ENCODE assay signal across 10 mouse cellular contexts in genomic region chr14:119831165-119832011, GRCm38 (mm10).
DNase-seq lines count a peak whose midpoint lies in the region; ATAC-seq and TF ChIP-seq lines count a peak whose summit lies in the region.
"Had no signal": no experiment of that assay in that cellular context is flagged by ENCODE, and none has a peak within 500 bp of the region (broad histone marks: within the 10 kb centered on the region; RNA-seq: fewer than 3 reads in every experiment).

No protein-coding gene starts in this region.

- intact Hi-C loops in heart, postnatal 36 days (cut with DNase I), result no loop called here

- H3K36me3 ChIP-seq in heart, embryonic 10.5 days, result no peaks in the 10 kb centered on the region
- H3K36me3 ChIP-seq in megakaryocyte, embryonic 14.5 days (replicated peaks; ENCODE audit: low read length), result no peaks in the 10 kb centered on the region
- H3K36me3 ChIP-seq in limb, embryonic 14.5 days (ENCODE audit: control insufficient read depth, insufficient read depth, low read length), result no peaks in the 10 kb centered on the region
- H3K36me3 ChIP-seq in stomach, embryonic 15.5 days, result no peaks in the 10 kb centered on the region
- H3K36me3 ChIP-seq in liver, embryonic 12.5 days, result no peaks in the 10 kb centered on the region
- H3K36me3 ChIP-seq: liver, embryonic 13.5 days had no signal

- no peak overlapping the region for H3K9ac ChIP-seq in limb, embryonic 14.5 days (ENCODE audit: low read depth, low read length, severe bottlenecking)
- no peak overlapping the region for H3K9ac ChIP-seq in stomach, embryonic 15.5 days
- no peak overlapping the region for H3K9ac ChIP-seq in liver, embryonic 12.5 days
- H3K9ac ChIP-seq: liver, embryonic 13.5 days had no signal

- H3K27me3 ChIP-seq in heart, embryonic 10.5 days (ENCODE audit: insufficient read depth, poor library complexity, severe bottlenecking), result no peaks in the 10 kb centered on the region
- no peaks in the 10 kb centered on the region for H3K27me3 ChIP-seq in megakaryocyte, embryonic 14.5 days (replicated peaks)
- H3K27me3 ChIP-seq in limb, embryonic 14.5 days (ENCODE audit: control insufficient read depth, insufficient read depth, low read length), result no peaks in the 10 kb centered on the region
- no peaks in the 10 kb centered on the region for H3K27me3 ChIP-seq in stomach, embryonic 15.5 days (replicated peaks)
- no peaks in the 10 kb centered on the region for H3K27me3 ChIP-seq in liver, embryonic 12.5 days (replicated peaks)
- H3K27me3 ChIP-seq: liver, embryonic 13.5 days had no signal

- no peak for TF ChIP-seq POLR2A in limb, embryonic 14.5 days (IDR thresholded peaks at IDR 0.05; ENCODE audit: borderline replicate concordance, extremely low read depth, insufficient read depth, insufficient read length)

- peak overlapping the region; percentile 41 for H3K4me3 ChIP-seq in heart, embryonic 10.5 days
- H3K4me3 ChIP-seq in megakaryocyte, embryonic 14.5 days (replicated peaks), result peak overlapping the region; percentile 57
- peak overlapping the region; percentile 25 for H3K4me3 ChIP-seq in limb, embryonic 14.5 days (replicated peaks; ENCODE audit: low read length)
- H3K4me3 ChIP-seq in stomach, embryonic 15.5 days (replicated peaks), result no peak overlapping the region
- no peak overlapping the region for H3K4me3 ChIP-seq in liver, embryonic 12.5 days
- H3K4me3 ChIP-seq: liver, embryonic 13.5 days had no signal

- no peak for ATAC-seq in megakaryocyte, adult 5-6 weeks (ENCODE audit: poor library complexity, severe bottlenecking)
- peak; percentile 66 for ATAC-seq in limb, embryonic 14.5 days (ENCODE audit: low FRiP score, low read depth)
- peak; percentile 70 for ATAC-seq in stomach, embryonic 15.5 days (ENCODE audit: insufficient read depth, low FRiP score, low read depth)
- no peak for ATAC-seq in liver, embryonic 12.5 days

- H3K4me2 ChIP-seq in limb, embryonic 14.5 days (replicated peaks; ENCODE audit: low read depth, low read length, severe bottlenecking), result peak overlapping the region; percentile 55
- H3K4me2 ChIP-seq in stomach, embryonic 15.5 days, result peak overlapping the region; percentile 30
- H3K4me2 ChIP-seq in liver, embryonic 12.5 days, result no peak overlapping the region
- H3K4me2 ChIP-seq: liver, embryonic 13.5 days had no signal

- H3K9me3 ChIP-seq in heart, embryonic 10.5 days, result no peaks in the 10 kb centered on the region
- H3K9me3 ChIP-seq in megakaryocyte, embryonic 14.5 days, result peaks cover 55% of the 10 kb centered on the region
- H3K9me3 ChIP-seq in limb, embryonic 14.5 days (ENCODE audit: control insufficient read depth, low read length), result no peaks in the 10 kb centered on the region
- no peaks in the 10 kb centered on the region for H3K9me3 ChIP-seq in stomach, embryonic 15.5 days
- H3K9me3 ChIP-seq in liver, embryonic 12.5 days (replicated peaks), result no peaks in the 10 kb centered on the region
- H3K9me3 ChIP-seq: liver, embryonic 13.5 days had no signal

- DNase-seq in heart, embryonic 10.5 days (ENCODE audit: low spot score), result no peak
- no peak for DNase-seq in heart, postnatal 36 days
- no peak for DNase-seq in limb, embryonic 14.5 days (ENCODE audit: low spot score)
- no peak for DNase-seq in ovary, postnatal 10 days (ENCODE audit: low spot score)
- DNase-seq: cerebellum, postnatal 14 days; liver, embryonic 13.5 days had no signal

- WGBS in heart, embryonic 10.5 days, result 36% methylated on average over 19 of the region's 19 CpGs
- WGBS in limb, embryonic 14.5 days, result 20% methylated on average over 19 of the region's 19 CpGs
- 40% methylated on average over 19 of the region's 19 CpGs for WGBS in stomach, embryonic 15.5 days
- WGBS in liver, embryonic 12.5 days (ENCODE audit: insufficient replicate concordance), result 40% methylated on average over 19 of the region's 19 CpGs

- H3K4me1 ChIP-seq in heart, embryonic 10.5 days, result peaks cover 12% of the 10 kb centered on the region
- no peaks in the 10 kb centered on the region for H3K4me1 ChIP-seq in megakaryocyte, embryonic 14.5 days
- H3K4me1 ChIP-seq in limb, embryonic 14.5 days (ENCODE audit: control insufficient read depth, insufficient read depth, low read length), result peaks cover 19% of the 10 kb centered on the region
- 0 out of 2 replicates have a peak, but pooled peaks cover 4% of the 10 kb centered on the region for H3K4me1 ChIP-seq in stomach, embryonic 15.5 days
- no peaks in the 10 kb centered on the region for H3K4me1 ChIP-seq in liver, embryonic 12.5 days
- H3K4me1 ChIP-seq: liver, embryonic 13.5 days had no signal

- peak overlapping the region; percentile 36; the same call in 1 of the 2 replicates for H3K27ac ChIP-seq in heart, embryonic 10.5 days
- H3K27ac ChIP-seq in limb, embryonic 14.5 days (replicated peaks; ENCODE audit: low read depth, low read length), result no peak overlapping the region
- no peak overlapping the region for H3K27ac ChIP-seq in stomach, embryonic 15.5 days
- no peak overlapping the region for H3K27ac ChIP-seq in liver, embryonic 12.5 days
- H3K27ac ChIP-seq: liver, embryonic 13.5 days had no signal

Comparison
In these comparisons a context has a peak if more than half of its experiments do, and no peak if none do; other contexts are left out.
1. H3K4me3 ChIP-seq: peak in heart, embryonic 10.5 days (single experiment), megakaryocyte, embryonic 14.5 days (single experiment) and limb, embryonic 14.5 days (single experiment); none in stomach, embryonic 15.5 days (single experiment) and liver, embryonic 12.5 days (single experiment).
2. ATAC-seq: peak in limb, embryonic 14.5 days (single experiment) and stomach, embryonic 15.5 days (single experiment); none in megakaryocyte, adult 5-6 weeks (single experiment) and liver, embryonic 12.5 days (single experiment).